Mouse (Mus musculus): ENCODE results near the gene Gm21865.
"Not testable (repeated sequence)": the region's sequence is repeated elsewhere in the genome, so short reads cannot be mapped to it uniquely, and the experiment has no call there.

Gene Gm21865

GRCm38 (mm10) chrY:40316803-40317202 is at the start of gene Gm21865:
TSS of gene Gm21865 (minus strand) at chrY:40316903.
- not testable (repeated sequence) for DNase-seq
